Mouse (Mus musculus): ENCODE data around the gene Anapc11. TPM values are rescaled to one million over a fixed set of nuclear protein-coding genes. Genes with fewer than 3 reads are reported as not detected.

The Anapc11 gene
- total and polyA plus RNA-seq, 2 experiments from 2014 or later = 43.4 to 163 TPM

GRCm38 (mm10) chr11:120613976-120614375 lies 15.8 kb downstream of the Anapc11 start:
- no peaks in the 10 kb centered on the region for H3K27me3 ChIP-seq (ENCODE audit: control insufficient read depth, insufficient read depth, low read length)
- peaks cover 50% of the 10 kb centered on the region for H3K36me3 ChIP-seq (replicated peaks; ENCODE audit: control insufficient read depth, insufficient read depth, low read length)
- peaks cover 13% of the 10 kb centered on the region for H3K4me1 ChIP-seq (ENCODE audit: control insufficient read depth, insufficient read depth)
- 74% methylated on average over 8 of the region's 8 CpGs for whole genome bisulfite sequencing
- no peak overlapping the region for H3K9ac ChIP-seq (replicated peaks; ENCODE audit: low read depth, low read length)
- H3K4me3 ChIP-seq (ENCODE audit: low read depth, low read length) = no peak overlapping the region
- ATAC-seq (ENCODE audit: insufficient read depth, low read depth) (no peak), DNase-seq (ENCODE audit: low spot score) (no peak)
- no peak for TF ChIP-seq CTCF (IDR thresholded peaks at IDR 0.05; ENCODE audit: low read depth)
- TF ChIP-seq EP300 (IDR thresholded peaks at IDR 0.05; ENCODE audit: low read depth) = no peak
- H3K27ac ChIP-seq (ENCODE audit: low read depth) = no peak overlapping the region
- no peaks in the 10 kb centered on the region for H3K9me3 ChIP-seq (replicated peaks; ENCODE audit: control insufficient read depth, low read length)
- H3K4me2 ChIP-seq (ENCODE audit: low read depth, low read length) = no peak overlapping the region

GRCm38 (mm10) chr11:120615167-120615566 lies 16.9 kb downstream of the Anapc11 start:
- Histone ChIP-seq H3K4me3 (ENCODE audit: low read depth, low read length) (no peak overlapping the region), H3K9ac (replicated peaks; ENCODE audit: low read depth, low read length) (no peak overlapping the region), H3K4me1 (ENCODE audit: control insufficient read depth, insufficient read depth) (peaks cover 12% of the 10 kb centered on the region), H3K36me3 (replicated peaks; ENCODE audit: control insufficient read depth, insufficient read depth, low read length) (peaks cover 58% of the 10 kb centered on the region), H3K27me3 (ENCODE audit: control insufficient read depth, insufficient read depth, low read length) (no peaks in the 10 kb centered on the region), H3K9me3 (replicated peaks; ENCODE audit: control insufficient read depth, low read length) (no peaks in the 10 kb centered on the region), H3K4me2 (ENCODE audit: low read depth, low read length) (no peak overlapping the region), H3K27ac (ENCODE audit: low read depth) (no peak overlapping the region)
- ATAC-seq (ENCODE audit: insufficient read depth, low read depth) (no peak), DNase-seq (ENCODE audit: low spot score) (no peak)
- TF ChIP-seq CTCF (IDR thresholded peaks at IDR 0.05; ENCODE audit: low read depth) = no peak
- no peak for TF ChIP-seq EP300 (IDR thresholded peaks at IDR 0.05; ENCODE audit: low read depth)
- WGBS = 88% methylated on average over 6 of the region's 6 CpGs

- no peak overlapping the region for H3K9ac ChIP-seq (replicated peaks; ENCODE audit: low read depth, low read length)
- H3K9me3 ChIP-seq (replicated peaks; ENCODE audit: control insufficient read depth, low read length) = no peaks in the 10 kb centered on the region
- H3K36me3 ChIP-seq (replicated peaks; ENCODE audit: control insufficient read depth, insufficient read depth, low read length) = peaks cover 59% of the 10 kb centered on the region
- H3K27ac ChIP-seq (ENCODE audit: low read depth) = no peak overlapping the region
- H3K4me2 ChIP-seq (ENCODE audit: low read depth, low read length) = no peak overlapping the region
- H3K4me3 ChIP-seq (ENCODE audit: low read depth, low read length) = no peak overlapping the region
- TF ChIP-seq CTCF (IDR thresholded peaks at IDR 0.05; ENCODE audit: low read depth) (no peak), EP300 (IDR thresholded peaks at IDR 0.05; ENCODE audit: low read depth) (no peak)
- ATAC-seq (ENCODE audit: insufficient read depth, low read depth) (no peak), DNase-seq (ENCODE audit: low spot score) (no peak)
- 90% methylated on average over 11 of the region's 11 CpGs for WGBS
- peaks cover 12% of the 10 kb centered on the region for H3K4me1 ChIP-seq (ENCODE audit: control insufficient read depth, insufficient read depth)
- no peaks in the 10 kb centered on the region for H3K27me3 ChIP-seq (ENCODE audit: control insufficient read depth, insufficient read depth, low read length)
Measured at GRCm38 (mm10) chr11:120615606-120616203, 17.5 kb downstream of the Anapc11 start.

GRCm38 (mm10) chr11:120616617-120617294 lies 18.5 kb downstream of the Anapc11 start:
- 36% methylated on average over 4 of the region's 4 CpGs for WGBS
- H3K4me2 ChIP-seq (ENCODE audit: low read depth, low read length) = peak overlapping the region; percentile 99
- peak overlapping the region; percentile 84 for H3K27ac ChIP-seq (ENCODE audit: low read depth)
- peaks cover 59% of the 10 kb centered on the region for H3K36me3 ChIP-seq (replicated peaks; ENCODE audit: control insufficient read depth, insufficient read depth, low read length)
- H3K9ac ChIP-seq (replicated peaks; ENCODE audit: low read depth, low read length) = peak overlapping the region; percentile 70; the same call in 1 of the 2 replicates
- H3K9me3 ChIP-seq (replicated peaks; ENCODE audit: control insufficient read depth, low read length) = no peaks in the 10 kb centered on the region
- peak overlapping the region; percentile 88 for H3K4me3 ChIP-seq (ENCODE audit: low read depth, low read length)
- ATAC-seq (ENCODE audit: insufficient read depth, low read depth) = no peak
- no peak for TF ChIP-seq CTCF (IDR thresholded peaks at IDR 0.05; ENCODE audit: low read depth)
- TF ChIP-seq EP300 (IDR thresholded peaks at IDR 0.05; ENCODE audit: low read depth) = no peak
- H3K4me1 ChIP-seq (ENCODE audit: control insufficient read depth, insufficient read depth) = peaks cover 12% of the 10 kb centered on the region
- no peaks in the 10 kb centered on the region for H3K27me3 ChIP-seq (ENCODE audit: control insufficient read depth, insufficient read depth, low read length)
- no peak for DNase-seq (ENCODE audit: low spot score)

- under 1% methylated on average over 56 of the region's 56 CpGs for WGBS
- TF ChIP-seq CTCF (IDR thresholded peaks at IDR 0.05; ENCODE audit: low read depth) (no peak), EP300 (IDR thresholded peaks at IDR 0.05; ENCODE audit: low read depth) (peak; percentile 53; the same call in 1 of the 2 replicates)
- peak within 1 kb of the TSS; percentile 84 for H3K27ac ChIP-seq (ENCODE audit: low read depth)
- no peaks in the 10 kb centered on the region for H3K27me3 ChIP-seq (ENCODE audit: control insufficient read depth, insufficient read depth, low read length)
- DNase-seq (ENCODE audit: low spot score) (peak; percentile 82), ATAC-seq (ENCODE audit: insufficient read depth, low read depth) (peak; percentile 97)
- peaks cover 12% of the 10 kb centered on the region for H3K4me1 ChIP-seq (ENCODE audit: control insufficient read depth, insufficient read depth)
- no peaks in the 10 kb centered on the region for H3K9me3 ChIP-seq (replicated peaks; ENCODE audit: control insufficient read depth, low read length)
- peak within 1 kb of the TSS; percentile 88 for H3K4me3 ChIP-seq (ENCODE audit: low read depth, low read length)
- peak within 1 kb of the TSS; percentile 70 for H3K9ac ChIP-seq (replicated peaks; ENCODE audit: low read depth, low read length)
- peaks cover 54% of the 10 kb centered on the region for H3K36me3 ChIP-seq (replicated peaks; ENCODE audit: control insufficient read depth, insufficient read depth, low read length)
- H3K4me2 ChIP-seq (ENCODE audit: low read depth, low read length) = peak within 1 kb of the TSS; percentile 99
Measured at GRCm38 (mm10) chr11:120617519-120618112, 19.4 kb downstream of the Anapc11 start, which contains the start of gene Pcyt2. Gene Pcyt2, minus strand, starts transcription at chr11:120617936.
